Mouse (Mus musculus): ENCODE measurements at regions not wholly inside any gene's neighbourhood (a gene's known extent, or its start where the extent isn't known, plus 50 kb on each side); places are given as distances from the start of the nearest gene placed in this dataset.

DNA sequence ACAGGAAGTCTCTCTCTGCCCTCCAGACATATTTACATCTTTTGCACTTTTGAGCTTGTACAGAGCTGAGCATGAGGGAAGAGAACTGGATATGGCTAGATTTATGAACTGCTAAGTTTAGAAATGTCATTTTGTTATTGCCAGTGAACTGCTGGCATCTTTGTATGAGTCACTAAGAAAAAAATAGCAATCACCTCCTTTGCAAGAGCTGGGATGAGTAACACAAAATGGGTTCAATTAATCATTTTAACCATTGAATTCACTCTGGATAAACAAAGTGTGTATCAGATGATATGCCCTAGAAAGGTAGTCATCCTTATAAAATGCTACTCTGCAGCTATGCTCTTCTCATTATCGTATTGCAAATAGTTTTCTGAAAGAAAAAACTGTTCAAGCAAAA lies 214.7 kb upstream of the Zfp352 start:
- Histone ChIP-seq H3K36me3 (no peaks in the 10 kb centered on the region), H3K9ac (no peak overlapping the region), H3K9me3 (no peaks in the 10 kb centered on the region), H3K27ac (no peak overlapping the region), H3K27me3 (replicated peaks) (no peaks in the 10 kb centered on the region), H3K4me1 (no peaks in the 10 kb centered on the region), H3K4me3 (no peak overlapping the region), H3K4me2 (replicated peaks) (no peak overlapping the region)
- 84% methylated on average over 1 of the region's 1 CpGs for WGBS
- ATAC-seq (ENCODE audit: low FRiP score, low read depth): no peak

DNA sequence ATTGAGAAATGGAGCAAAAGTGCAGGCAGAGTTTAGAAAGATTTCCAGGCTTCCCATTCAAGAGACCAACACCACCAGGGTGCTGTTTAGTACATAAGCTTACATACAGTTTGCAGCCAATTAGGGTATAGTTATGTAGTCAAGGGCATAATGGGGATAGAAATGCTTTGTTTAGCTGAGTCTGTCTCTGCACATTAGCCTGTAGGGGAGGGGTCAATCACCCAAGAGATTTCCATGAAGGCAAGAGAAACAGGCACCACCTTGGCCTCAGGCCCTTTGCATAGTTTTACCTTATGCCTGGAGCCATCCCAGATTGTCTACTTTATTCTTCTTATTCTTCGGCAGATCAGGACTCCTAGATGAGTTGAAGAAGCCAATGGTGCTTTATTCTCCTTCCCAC lies 205.9 kb upstream of the Zfp352 start:
- Histone ChIP-seq H3K27me3 (replicated peaks) (no peaks in the 10 kb centered on the region), H3K36me3 (no peaks in the 10 kb centered on the region), H3K4me1 (no peaks in the 10 kb centered on the region), H3K9me3 (no peaks in the 10 kb centered on the region), H3K4me3 (no peak overlapping the region), H3K4me2 (replicated peaks) (no peak overlapping the region), H3K9ac (no peak overlapping the region), H3K27ac (no peak overlapping the region)
- no peak for ATAC-seq (ENCODE audit: low FRiP score, low read depth)
- 92% methylated on average over 1 of the region's 1 CpGs for WGBS

DNA sequence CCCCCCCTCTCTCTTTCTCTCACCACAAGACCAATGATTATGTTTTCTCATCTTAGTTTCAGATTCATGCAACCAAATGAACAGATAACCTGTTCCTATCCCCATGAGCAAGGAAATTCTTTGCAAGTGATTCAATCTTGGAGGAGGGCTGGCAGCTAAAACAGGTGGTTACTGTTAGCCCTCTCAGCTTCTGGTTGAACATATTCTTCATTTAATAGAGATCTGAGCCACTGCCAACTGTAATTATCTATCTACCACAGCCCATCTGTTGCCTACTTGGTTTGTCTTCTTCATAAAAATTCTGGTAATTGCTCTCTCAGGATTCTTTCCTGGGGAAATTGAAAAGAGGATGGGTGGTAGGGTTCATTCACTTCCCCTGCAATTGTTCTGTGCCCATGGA lies 204.4 kb upstream of the Zfp352 start:
- no peak for ATAC-seq (ENCODE audit: low FRiP score, low read depth)
- Histone ChIP-seq H3K9me3 (no peaks in the 10 kb centered on the region), H3K27ac (no peak overlapping the region), H3K27me3 (replicated peaks) (no peaks in the 10 kb centered on the region), H3K4me2 (replicated peaks) (no peak overlapping the region), H3K36me3 (no peaks in the 10 kb centered on the region), H3K4me3 (no peak overlapping the region), H3K4me1 (no peaks in the 10 kb centered on the region), H3K9ac (no peak overlapping the region)
